ENCODE assay signal across 23 mouse cellular contexts in the genomic region with DNA sequence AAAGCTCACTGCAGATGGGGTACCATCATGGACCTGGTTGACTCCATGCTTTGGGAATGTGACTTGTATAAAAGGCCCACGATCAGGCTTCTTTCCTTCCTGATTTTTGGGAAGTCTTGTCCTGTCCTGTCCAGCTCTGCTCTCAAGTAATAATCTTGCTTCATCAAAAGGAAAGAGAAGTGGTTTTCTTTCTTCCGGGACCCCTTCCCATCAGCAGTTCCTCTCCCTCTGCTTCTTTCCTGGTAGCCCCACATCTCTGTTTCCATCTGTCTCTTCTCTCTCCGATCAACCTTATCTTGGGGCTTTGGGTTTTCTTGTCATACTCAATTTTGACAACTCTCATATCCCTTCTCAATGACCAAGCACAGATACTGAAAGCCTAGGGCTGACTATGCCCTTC.
A peak's percentile ranks its signal among the peaks of the same experiment; 100 is the strongest.
DNase-seq lines count a peak whose midpoint lies in the region; ATAC-seq and TF ChIP-seq lines count a peak whose summit lies in the region.
"Had no signal": no experiment of that assay in that cellular context is flagged by ENCODE, and none has a peak within 500 bp of the region (broad histone marks: within the 10 kb centered on the region; RNA-seq: fewer than 3 reads in every experiment).

No protein-coding gene starts in this region.

- peak; percentile 67 for DNase-seq in heart, adult 11 months
- DNase-seq in heart, adult 8-10 months (ENCODE audit: low spot score): no peak
- no peak for DNase-seq in CH12.LX (ENCODE audit: extremely low read depth)
- no peak for DNase-seq in liver, embryonic 14.5 days (ENCODE audit: low read depth in 3 of 3, low spot score in 3 of 3)
- no peak for DNase-seq in liver, postnatal 0 days
- no peak for DNase-seq in forebrain, embryonic 14.5 days (ENCODE audit: low spot score)
- no peak for DNase-seq in left cerebral cortex, adult 2 months (ENCODE audit: extremely low spot score in 1 of 2, low spot score in 2 of 2)
- DNase-seq in layer of hippocampus, adult 11-12 months (ENCODE audit: low spot score): no peak
- DNase-seq: adrenal gland, adult 2 months; adrenal gland, postnatal 14 days; cerebellum, adult 11-12 months; cerebellum, adult 8-10 months; cerebellum, postnatal 10 days; forebrain, postnatal 0 days; gastrocnemius, postnatal 25 days; heart, postnatal 10 days; heart, postnatal 36 days had no signal

- H3K4me1 ChIP-seq in CH12.LX (ENCODE audit: control insufficient read depth in 1 of 2, insufficient read depth in 2 of 2): peaks cover 21 to 69% of the 10 kb centered on the region in 2 experiments
- peaks cover 55 to 56% of the 10 kb centered on the region in 2 experiments for H3K4me1 ChIP-seq in liver, embryonic 14.5 days (replicated peaks; ENCODE audit: control insufficient read depth in 2 of 2, insufficient read depth in 2 of 2, low read length in 1 of 2)
- peaks cover 43% of the 10 kb centered on the region for H3K4me1 ChIP-seq in liver, postnatal 0 days (ENCODE audit: insufficient read depth)
- H3K4me1 ChIP-seq in forebrain, embryonic 14.5 days (ENCODE audit: control insufficient read depth, insufficient read depth, low read length): no peaks in the 10 kb centered on the region
- H3K4me1 ChIP-seq: forebrain, embryonic 10.5 days; forebrain, embryonic 13.5 days had no signal

- peaks cover 40% of the 10 kb centered on the region for H3K79me2 ChIP-seq in CH12.LX (replicated peaks; ENCODE audit: control insufficient read depth, extremely low read depth, insufficient read depth, poor library complexity, severe bottlenecking)

- H3K4me3 ChIP-seq in CH12.LX (replicated peaks in 1 of 3; ENCODE audit: low read depth in 2 of 3, low read length in 2 of 3, poor library complexity in 1 of 3): no peak overlapping the region
- no peak overlapping the region for H3K4me3 ChIP-seq in liver, embryonic 14.5 days (ENCODE audit: insufficient read depth in 1 of 2, low read depth in 2 of 2, low read length in 2 of 2)
- H3K4me3 ChIP-seq in liver, postnatal 0 days (ENCODE audit: low read depth, low read length): no peak overlapping the region
- no peak overlapping the region for H3K4me3 ChIP-seq in forebrain, embryonic 14.5 days (ENCODE audit: low read depth, low read length)
- no peak overlapping the region for H3K4me3 ChIP-seq in left cerebral cortex, adult 2 months
- H3K4me3 ChIP-seq: forebrain, embryonic 10.5 days; forebrain, embryonic 13.5 days; heart, embryonic 12.5 days; heart, embryonic 15.5 days had no signal

- no peak for TF ChIP-seq RAD21 in CH12.LX (IDR thresholded peaks at IDR 0.05; ENCODE audit: low read depth, low read length)

- TF ChIP-seq POLR2A in CH12.LX (IDR thresholded peaks at IDR 0.05; ENCODE audit: low read depth, low read length): no peak

- H3K27me3 ChIP-seq in CH12.LX (replicated peaks): no peaks in the 10 kb centered on the region
- no peaks in the 10 kb centered on the region for H3K27me3 ChIP-seq in liver, embryonic 14.5 days (ENCODE audit: control insufficient read depth, insufficient read depth, low read length)
- no peaks in the 10 kb centered on the region for H3K27me3 ChIP-seq in liver, postnatal 0 days (ENCODE audit: insufficient read depth, low read length)
- H3K27me3 ChIP-seq in forebrain, embryonic 14.5 days (replicated peaks; ENCODE audit: control insufficient read depth, insufficient read depth, low read length): no peaks in the 10 kb centered on the region
- H3K27me3 ChIP-seq: forebrain, embryonic 13.5 days; heart, embryonic 12.5 days; heart, embryonic 15.5 days had no signal

- intact Hi-C loops in left cerebral cortex, adult 2 months (cut with DNase I): no loop called here

- no peak for ATAC-seq in liver, embryonic 14.5 days (ENCODE audit: insufficient read depth)
- ATAC-seq in liver, postnatal 0 days: no peak
- ATAC-seq in forebrain, embryonic 14.5 days: no peak
- ATAC-seq: forebrain, embryonic 13.5 days; forebrain, postnatal 0 days; hindbrain, postnatal 0 days had no signal

- WGBS in liver, embryonic 14.5 days (ENCODE audit: insufficient replicate concordance): 28% methylated on average over 3 of the region's 3 CpGs
- 55% methylated on average over 3 of the region's 3 CpGs for WGBS in liver, postnatal 0 days (ENCODE audit: insufficient replicate concordance)
- WGBS in forebrain, embryonic 14.5 days: 98% methylated on average over 3 of the region's 3 CpGs

- peaks cover 52 to 74% of the 10 kb centered on the region in 2 experiments for H3K36me3 ChIP-seq in CH12.LX (replicated peaks in 1 of 2; ENCODE audit: control insufficient read depth in 1 of 2, insufficient read depth in 1 of 2, low read length in 1 of 2)
- H3K36me3 ChIP-seq in liver, embryonic 14.5 days (replicated peaks; ENCODE audit: control insufficient read depth, insufficient read depth, low read depth): no peaks in the 10 kb centered on the region
- H3K36me3 ChIP-seq in liver, postnatal 0 days (replicated peaks; ENCODE audit: insufficient read depth, low read length): no peaks in the 10 kb centered on the region
- H3K36me3 ChIP-seq in forebrain, embryonic 14.5 days (ENCODE audit: control insufficient read depth, insufficient read depth, low read length): no peaks in the 10 kb centered on the region
- H3K36me3 ChIP-seq: heart, embryonic 12.5 days; heart, embryonic 15.5 days had no signal

- dilution Hi-C loops in CH12.LX (cut with MboI; ENCODE audit: extremely low pct_ligation_motif_present, extremely low pct_unique_long_range_greater_than_20kb, low sequenced_read_pairs): no loop called here

- TF ChIP-seq EP300 in CH12.LX (IDR thresholded peaks at IDR 0.05; ENCODE audit: low read length): no peak
- no peak for TF ChIP-seq EP300 in liver, embryonic 14.5 days (IDR thresholded peaks at IDR 0.05; ENCODE audit: low read depth)
- no peak for TF ChIP-seq EP300 in liver, postnatal 0 days (IDR thresholded peaks at IDR 0.05; ENCODE audit: low read depth)

- H3K4me2 ChIP-seq in CH12.LX (ENCODE audit: insufficient read depth, low read depth, poor library complexity, severe bottlenecking): no peak overlapping the region
- H3K4me2 ChIP-seq in liver, embryonic 14.5 days (ENCODE audit: low read depth): peak overlapping the region; percentile 55; the same call in 1 of the 2 replicates
- no peak overlapping the region for H3K4me2 ChIP-seq in liver, postnatal 0 days (ENCODE audit: low read depth, low read length)
- no peak overlapping the region for H3K4me2 ChIP-seq in forebrain, embryonic 14.5 days (ENCODE audit: low read length)
- H3K4me2 ChIP-seq: forebrain, embryonic 13.5 days; heart, embryonic 12.5 days; heart, embryonic 15.5 days; hindbrain, embryonic 14.5 days had no signal

- in situ Hi-C loops in CH12.LX (cut with MboI; ENCODE audit: low pct_ligation_motif_present, low pct_unique_long_range_greater_than_20kb, low sequenced_read_pairs): no loop called here

- H3K9me3 ChIP-seq in CH12.LX (replicated peaks; ENCODE audit: low read length): no peaks in the 10 kb centered on the region
- no peaks in the 10 kb centered on the region for H3K9me3 ChIP-seq in liver, embryonic 14.5 days (ENCODE audit: control insufficient read depth, low read length)
- no peaks in the 10 kb centered on the region for H3K9me3 ChIP-seq in liver, postnatal 0 days (ENCODE audit: low read length)
- H3K9me3 ChIP-seq in forebrain, embryonic 14.5 days (replicated peaks; ENCODE audit: control insufficient read depth, low read length): no peaks in the 10 kb centered on the region
- H3K9me3 ChIP-seq: forebrain, embryonic 10.5 days; forebrain, embryonic 13.5 days; heart, embryonic 12.5 days; heart, embryonic 15.5 days had no signal

- H3K9ac ChIP-seq in CH12.LX (ENCODE audit: insufficient read depth, low read depth): no peak overlapping the region
- peak overlapping the region; percentile 13; the same call in 1 of the 2 replicates for H3K9ac ChIP-seq in liver, embryonic 14.5 days (replicated peaks)
- H3K9ac ChIP-seq in liver, postnatal 0 days (replicated peaks): no peak overlapping the region
- H3K9ac ChIP-seq in forebrain, embryonic 14.5 days (ENCODE audit: low read length): no peak overlapping the region
- H3K9ac ChIP-seq: forebrain, embryonic 13.5 days; forebrain, postnatal 0 days; heart, embryonic 12.5 days; heart, embryonic 15.5 days; hindbrain, embryonic 14.5 days had no signal

- no peak overlapping the region; the same call in 1 of the 2 replicates for H3K27ac ChIP-seq in CH12.LX (ENCODE audit: insufficient read depth, low read depth)
- peak overlapping the region; percentile 71 for H3K27ac ChIP-seq in liver, embryonic 14.5 days
- 0 out of 2 replicates have a peak overlapping the region, but pooled peaks have one; percentile 30 for H3K27ac ChIP-seq in liver, postnatal 0 days (ENCODE audit: low read depth)
- no peak overlapping the region for H3K27ac ChIP-seq in forebrain, embryonic 14.5 days (ENCODE audit: low read depth, low read length)
- H3K27ac ChIP-seq in left cerebral cortex, adult 2 months: no peak overlapping the region
- H3K27ac ChIP-seq: forebrain, embryonic 13.5 days; heart, embryonic 15.5 days; hindbrain, embryonic 14.5 days; hindbrain, postnatal 0 days had no signal

- no peak for TF ChIP-seq CTCF in CH12.LX (conservative IDR thresholded peaks at IDR 0.05 in 1 of 2, IDR thresholded peaks at IDR 0.05 in 1 of 2; ENCODE audit: low read depth in 2 of 2, low read length in 2 of 2)
- no peak for TF ChIP-seq CTCF in liver, embryonic 14.5 days (IDR thresholded peaks at IDR 0.05; ENCODE audit: low read depth)
- no peak for TF ChIP-seq CTCF in liver, postnatal 0 days (IDR thresholded peaks at IDR 0.05; ENCODE audit: low read depth)
- no peak for TF ChIP-seq CTCF in left cerebral cortex, adult 2 months (IDR thresholded peaks at IDR 0.05)

TF ChIP-seq in CH12.LX, 34 proteins besides CTCF, POLR2A, EP300 and RAD21:
- no peak for TF ChIP-seq CHD2 (IDR thresholded peaks at IDR 0.05; ENCODE audit: low read length)
- 0 out of 2 replicates have a peak, but pooled peaks have one; percentile 34 for TF ChIP-seq ZMIZ1 (IDR thresholded peaks at IDR 0.05; ENCODE audit: low read depth, low read length)

Comparison
In these comparisons a context has a peak if more than half of its experiments do, and no peak if none do; other contexts are left out.
1. H3K27ac ChIP-seq: peak in liver, embryonic 14.5 days (single experiment) and liver, postnatal 0 days (single experiment); none in CH12.LX (single experiment), forebrain, embryonic 14.5 days (single experiment) and left cerebral cortex, adult 2 months (single experiment).